Mouse (Mus musculus): Measurements from ENCODE around the gene Gnat1. TPM values are rescaled to one million over a fixed set of nuclear protein-coding genes. Genes with fewer than 3 reads are reported as not detected.

The Gnat1 gene
- polyA plus RNA-seq (2012; rRNA removed): 0.13 and 0.43 TPM in 2 replicates

DNA sequence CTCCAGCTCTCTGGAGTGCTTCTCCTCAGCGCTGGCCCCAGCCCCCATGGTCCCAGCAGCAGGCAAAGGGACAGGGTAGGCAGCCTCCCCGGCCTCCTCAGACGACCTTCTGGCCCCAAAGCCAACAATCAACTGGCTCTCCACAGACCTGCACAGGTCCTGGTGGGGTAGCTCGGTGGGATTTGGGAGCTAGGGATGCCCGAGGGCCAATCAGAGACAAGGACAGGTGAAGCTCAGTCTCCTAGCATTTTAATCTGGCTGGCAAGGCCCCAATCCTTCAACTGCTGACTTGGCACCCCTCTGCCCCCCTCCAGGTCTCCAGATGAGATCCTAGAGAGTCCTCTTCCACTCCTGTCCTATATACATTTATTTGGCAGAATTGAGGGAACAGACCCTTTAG is at the start of gene Gnat1:
TSS of gene Gnat1 (minus strand) at position 212 of the 400 bp plus-strand sequence.

DNA sequence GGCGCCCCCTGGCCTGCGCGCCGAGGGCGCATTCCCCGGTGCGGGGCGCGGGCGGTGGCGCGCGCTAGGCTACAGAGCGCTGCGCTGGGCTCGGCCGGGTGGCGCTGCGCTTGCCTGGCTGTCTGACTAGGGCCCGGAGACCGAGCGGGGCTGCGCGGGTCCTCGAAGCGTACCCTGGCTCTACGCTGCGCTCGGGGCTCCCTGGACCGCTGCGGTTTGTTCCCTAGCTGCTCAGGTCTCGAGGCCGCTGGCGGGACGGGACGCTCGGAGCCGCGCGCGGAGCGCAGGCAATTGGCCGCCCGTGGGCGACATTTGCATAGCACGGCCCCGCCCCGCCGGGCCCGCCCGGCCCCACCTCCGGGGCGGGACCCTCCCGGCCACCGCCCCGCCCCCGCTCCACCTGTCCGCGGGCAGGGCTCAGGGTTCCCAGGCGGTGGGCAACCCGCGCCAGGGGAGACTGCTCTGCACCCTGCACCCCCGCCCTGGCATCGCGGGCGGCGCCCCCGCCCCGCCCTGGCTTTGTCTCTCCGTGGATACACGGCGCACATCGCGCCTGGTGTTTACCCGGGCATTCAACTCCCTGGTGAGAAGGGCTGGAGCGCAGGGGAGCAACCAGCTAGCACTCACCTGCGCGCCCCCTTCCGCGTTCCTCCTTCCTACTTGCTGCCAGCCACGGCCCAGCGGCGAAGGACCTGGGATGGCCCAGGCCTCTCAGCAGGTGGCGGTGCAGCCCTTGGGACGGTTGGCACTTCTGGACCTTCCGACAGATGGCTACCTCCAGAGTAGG is 30.4 kb upstream of the Gnat1 start, which contains the start of gene Sema3f:
TSS of gene Sema3f (minus strand) at position 779 of the 787 bp plus-strand sequence.

DNA sequence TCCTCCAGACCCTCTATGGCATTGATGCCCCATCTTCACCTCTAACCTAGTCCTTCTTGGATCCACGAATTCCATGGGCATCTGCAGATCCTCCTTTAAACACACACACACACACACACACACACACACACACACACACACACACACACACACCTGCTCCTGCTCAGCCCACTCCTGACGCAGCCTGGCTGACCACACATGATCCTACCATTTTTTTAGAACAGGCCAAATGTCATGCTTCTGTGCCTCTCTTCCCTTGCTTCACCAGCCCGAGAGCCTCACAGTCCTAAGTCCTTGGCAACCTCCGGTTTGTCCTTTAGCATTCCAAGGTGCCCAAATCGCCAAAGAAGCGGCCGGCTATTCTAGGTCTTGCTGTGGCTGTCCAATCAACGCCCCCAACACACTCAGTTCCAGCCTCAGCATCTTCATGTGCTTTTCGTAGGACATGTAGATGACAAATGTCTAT is 10.0 kb downstream of the Gnat1 start, which contains the start of gene Slc38a3:
TSS of gene Slc38a3 (minus strand) at position 51 of the 466 bp plus-strand sequence.

DNA sequence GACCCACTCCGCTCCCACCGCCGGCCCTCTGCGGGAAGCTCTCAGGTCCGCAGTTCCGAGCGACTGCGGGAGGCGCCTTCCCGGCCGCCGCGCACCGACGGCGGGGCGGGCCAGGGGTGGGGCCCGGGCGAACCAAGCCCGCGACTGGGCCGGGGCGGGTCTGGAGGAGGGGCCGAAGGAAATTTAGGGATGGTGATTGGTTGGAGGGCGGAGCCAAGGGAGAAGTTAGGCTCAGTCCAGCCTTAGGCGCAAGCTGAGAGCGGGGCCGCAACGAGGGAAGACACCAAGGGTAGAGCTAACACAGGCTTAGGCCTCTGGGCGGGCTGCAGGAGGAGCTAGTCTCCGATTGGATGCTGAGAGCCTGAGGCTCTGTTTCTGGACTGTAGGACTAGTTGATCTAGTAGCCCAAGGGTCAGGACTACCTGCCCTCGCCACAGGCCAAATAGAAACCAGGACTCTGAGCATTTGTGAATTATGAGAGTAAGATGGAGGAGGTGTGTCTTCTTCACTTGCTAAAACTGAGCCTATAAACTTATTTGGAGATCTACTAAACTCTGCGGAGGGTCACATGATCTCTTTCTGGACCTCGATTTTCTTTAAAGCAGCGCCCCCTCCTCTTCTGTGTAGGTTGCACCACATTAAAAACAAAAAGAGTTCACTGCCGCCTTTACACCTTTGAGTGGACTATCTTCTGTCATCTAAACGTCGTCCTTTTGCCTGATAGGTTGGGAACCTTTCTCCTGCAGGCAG is 44.1 kb downstream of the Gnat1 start, which contains the start of gene Gnai2:
TSS of gene Gnai2 (minus strand) at position 89 of the 750 bp plus-strand sequence.

Other genes with a start within 250 kb of the Gnat1 start
- gene Tmem115, start 145.8 kb downstream of the Gnat1 start, polyA plus RNA-seq (2012; rRNA removed): 32.8 and 33.5 TPM in 2 replicates
- 27.6 and 30.1 TPM in 2 replicates for gene Cyb561d2, start 137.5 kb downstream of the Gnat1 start, polyA plus RNA-seq (2012; rRNA removed)
- 78.8 and 83.5 TPM in 2 replicates for gene Nprl2, start 137.5 kb downstream of the Gnat1 start, polyA plus RNA-seq (2012; rRNA removed)
- gene Zmynd10, start 132.4 kb downstream of the Gnat1 start, polyA plus RNA-seq (2012; rRNA removed): 5.8 and 7.0 TPM in 2 replicates
- gene Rassf1, start 128.2 kb downstream of the Gnat1 start, polyA plus RNA-seq (2012; rRNA removed): 34.2 and 44.6 TPM in 2 replicates
- gene Tusc2, start 116.5 kb downstream of the Gnat1 start, polyA plus RNA-seq (2012; rRNA removed): 78.2 and 82.7 TPM in 2 replicates
- gene Hyal2, start 111.8 kb downstream of the Gnat1 start, polyA plus RNA-seq (2012; rRNA removed): 62.7 and 63.0 TPM in 2 replicates
- 4.3 and 4.8 TPM in 2 replicates for gene Hyal1, start 102.8 kb downstream of the Gnat1 start, polyA plus RNA-seq (2012; rRNA removed)
- gene Naa80, start 100.8 kb downstream of the Gnat1 start, polyA plus RNA-seq (2012; rRNA removed): 26.0 and 30.3 TPM in 2 replicates
- gene Hyal3, start 98.9 kb downstream of the Gnat1 start, polyA plus RNA-seq (2012; rRNA removed): 1.2 and 1.3 TPM in 2 replicates
- gene Ifrd2, start 92.1 kb downstream of the Gnat1 start, polyA plus RNA-seq (2012; rRNA removed): 24.6 and 30.0 TPM in 2 replicates
- 5.2 and 9.8 TPM in 2 replicates for gene Sema3b, start 70.5 kb downstream of the Gnat1 start, polyA plus RNA-seq (2012; rRNA removed)
- 454 and 485 TPM in 2 replicates for gene Gnai2, start 44.3 kb downstream of the Gnat1 start, polyA plus RNA-seq (2012; rRNA removed)
- 60.5 and 67.7 TPM in 2 replicates for gene Slc38a3, start 10.2 kb downstream of the Gnat1 start, polyA plus RNA-seq (2012; rRNA removed)
- 112 and 151 TPM in 2 replicates for gene Sema3f, start 30.8 kb upstream of the Gnat1 start, polyA plus RNA-seq (2012; rRNA removed)
- 205 and 224 TPM in 2 replicates for gene Rbm5, start 91.3 kb upstream of the Gnat1 start, polyA plus RNA-seq (2012; rRNA removed)
- gene Rbm6, start 193.5 kb upstream of the Gnat1 start, polyA plus RNA-seq (2012; rRNA removed): 91.0 and 99.6 TPM in 2 replicates
- gene Mon1a, start 208.4 kb upstream of the Gnat1 start, polyA plus RNA-seq (2012; rRNA removed): 26.7 and 28.3 TPM in 2 replicates
- 4.7 and 6.4 TPM in 2 replicates for gene Mst1r, start 227.2 kb upstream of the Gnat1 start, polyA plus RNA-seq (2012; rRNA removed)
- gene Actl11, start 248.8 kb upstream of the Gnat1 start, polyA plus RNA-seq (2012; rRNA removed): not detected in 2 replicates